Mouse (Mus musculus) ES-Bruce4 (cell line): Measurements from ENCODE around the gene Tldc2. TPM values are rescaled to one million over a fixed set of nuclear protein-coding genes. Genes with fewer than 3 reads are reported as not detected.

ENCODE experiments used
- H3K27ac ChIP-seq: 2 replicates; pipeline ENCODE4 v1.5.1; 2012; ENCODE audit warnings: low read length, inconsistent platforms; ENCODE audit not compliant: insufficient read depth
- H3K27me3 ChIP-seq: 2 replicates; pipeline ENCODE4 v1.6.1; 2012; ENCODE audit warnings: mild to moderate bottlenecking, low read length, inconsistent platforms; ENCODE audit not compliant: control insufficient read depth, poor library complexity, insufficient read depth, severe bottlenecking
- H3K36me3 ChIP-seq: 2 replicates; pipeline ENCODE4 v1.6.1; 2012; ENCODE audit warnings: inconsistent platforms, mild to moderate bottlenecking, low read length, moderate library complexity; ENCODE audit not compliant: control insufficient read depth, poor library complexity, insufficient read depth, severe bottlenecking
- H3K4me1 ChIP-seq: one replicate; pipeline ENCODE4 v1.8.1; 2011; ENCODE audit warnings: low read length; ENCODE audit not compliant: control insufficient read depth, insufficient read depth
- H3K4me3 ChIP-seq: 2 replicates; pipeline ENCODE4 v1.5.1; 2011; ENCODE audit warnings: low read depth, mild to moderate bottlenecking, low read length
- H3K9ac ChIP-seq: 2 replicates; pipeline ENCODE4 v1.6.1; 2012; ENCODE audit warnings: low read depth, mild to moderate bottlenecking, inconsistent platforms; ENCODE audit not compliant: poor library complexity, severe bottlenecking
- H3K9me3 ChIP-seq: replicated peaks from 2 replicates; pipeline ENCODE4 v1.6.1; 2012; ENCODE audit warnings: mild to moderate bottlenecking, low read length, inconsistent platforms; ENCODE audit not compliant: control insufficient read depth, poor library complexity, insufficient read depth, severe bottlenecking
- CTCF ChIP-seq: IDR thresholded peaks from one replicate; pipeline ENCODE4 v1.8.1; 2011; ENCODE audit warnings: low read depth, low read length
- EP300 ChIP-seq: IDR thresholded peaks from 2 replicates; pipeline ENCODE4 v1.6.1; 2011; ENCODE audit warnings: low read depth, low read length; ENCODE audit not compliant: insufficient read depth
- POLR2A ChIP-seq: IDR thresholded peaks from one replicate; pipeline ENCODE4 v1.8.1; 2011; ENCODE audit warnings: low read length; ENCODE audit not compliant: insufficient read depth
- polyA plus RNA-seq: library from polyadenylated mRNA; stranded (reverse); fragments of >200 nt; gene quantifications from 2 replicates; pipeline ENCODE4 v1.2.4, GENCODE M21; 2011; ENCODE audit warnings: low read depth; ENCODE audit not compliant: missing spikeins, insufficient read depth, insufficient read length

Gene Tldc2
- polyA plus RNA-seq, 1 experiment, result not detected

DNA sequence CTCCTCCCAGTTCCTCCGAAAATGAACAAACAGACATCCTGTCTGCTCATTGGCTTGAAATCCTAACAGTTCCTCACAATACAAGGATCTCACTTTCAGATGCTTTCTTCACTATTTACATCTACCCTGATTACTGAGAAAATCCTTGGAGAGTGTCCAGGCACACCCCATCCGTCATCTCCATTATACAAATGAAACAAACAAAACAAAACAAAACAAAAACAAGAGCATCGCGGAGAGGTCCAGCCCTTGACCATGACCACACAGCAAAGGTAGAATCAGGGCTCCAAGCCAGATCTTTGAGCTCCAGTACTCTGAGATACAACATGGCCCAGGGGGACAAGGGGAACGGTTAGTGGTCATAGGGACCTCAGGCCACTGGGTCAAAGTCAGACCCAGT, 12.1 kb upstream of the Tldc2 start:
- no peak overlapping the region for H3K9ac ChIP-seq
- no peak overlapping the region for H3K27ac ChIP-seq
- H3K36me3 ChIP-seq, result no peaks in the 10 kb centered on the region
- H3K4me1 ChIP-seq, result peaks cover 1% of the 10 kb centered on the region
- H3K9me3 ChIP-seq, result no peaks in the 10 kb centered on the region
- TF ChIP-seq POLR2A, result no peak
- TF ChIP-seq CTCF, result no peak
- no peak for TF ChIP-seq EP300
- H3K27me3 ChIP-seq, result peaks cover 3% of the 10 kb centered on the region; the same call in 1 of the 2 replicates
- no peak overlapping the region for H3K4me3 ChIP-seq

DNA sequence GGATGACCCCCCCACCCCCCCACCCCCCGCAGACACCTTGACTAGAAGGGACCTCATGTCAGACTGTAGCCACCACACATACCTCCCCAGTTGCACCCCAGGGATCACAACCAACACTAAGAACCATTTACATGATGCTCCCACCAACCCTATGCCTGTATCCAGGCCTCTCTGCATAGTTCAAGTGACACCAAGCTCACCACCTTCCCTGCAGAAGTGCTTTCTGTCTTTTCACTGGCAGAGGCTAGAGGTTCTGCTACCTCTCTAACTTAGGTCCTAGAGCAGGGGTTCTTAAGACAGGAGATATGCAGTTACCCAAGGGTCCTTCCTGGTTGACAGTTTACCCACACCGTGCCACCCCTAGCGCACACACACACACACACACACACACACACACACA, 11.6 kb upstream of the Tldc2 start:
- no peak overlapping the region for H3K4me3 ChIP-seq
- H3K9me3 ChIP-seq, result no peaks in the 10 kb centered on the region
- H3K9ac ChIP-seq, result no peak overlapping the region
- no peak for TF ChIP-seq CTCF
- TF ChIP-seq EP300, result no peak
- no peak for TF ChIP-seq POLR2A
- H3K36me3 ChIP-seq, result no peaks in the 10 kb centered on the region
- peaks cover 1% of the 10 kb centered on the region for H3K4me1 ChIP-seq
- H3K27me3 ChIP-seq, result peaks cover 3% of the 10 kb centered on the region; the same call in 1 of the 2 replicates
- H3K27ac ChIP-seq, result no peak overlapping the region

GRCm38 (mm10) chr2:157075685-157076084, 11.2 kb upstream of the Tldc2 start:
- Histone ChIP-seq H3K27ac (no peak overlapping the region), H3K4me3 (no peak overlapping the region), H3K27me3 (peaks cover 5% of the 10 kb centered on the region; the same call in 1 of the 2 replicates), H3K36me3 (no peaks in the 10 kb centered on the region), H3K9ac (no peak overlapping the region), H3K9me3 (no peaks in the 10 kb centered on the region), H3K4me1 (peaks cover 1% of the 10 kb centered on the region)
- TF ChIP-seq CTCF, result no peak
- TF ChIP-seq EP300, result no peak
- no peak for TF ChIP-seq POLR2A

DNA sequence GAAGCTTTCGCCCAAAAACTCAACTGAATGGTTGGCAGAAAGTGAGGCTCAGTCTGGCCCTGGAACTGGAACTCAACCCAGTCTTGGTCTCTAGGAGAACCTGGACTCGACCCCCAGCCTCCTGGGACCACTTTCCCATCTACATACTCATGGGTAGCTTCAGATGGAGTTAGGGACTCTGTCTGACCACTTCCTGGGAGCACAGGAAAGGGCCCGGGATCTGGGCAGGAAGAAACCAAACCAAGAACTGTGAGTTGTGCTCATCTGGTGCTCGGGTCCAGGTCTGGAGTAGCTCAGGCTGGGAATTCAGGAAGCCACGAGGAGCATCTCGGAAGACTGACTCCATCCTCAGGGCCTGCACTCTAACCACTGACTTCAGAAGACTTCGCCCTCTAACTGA, 10.3 kb upstream of the Tldc2 start:
- Histone ChIP-seq H3K9ac (no peak overlapping the region), H3K27ac (no peak overlapping the region), H3K4me3 (no peak overlapping the region), H3K4me1 (peaks cover 1% of the 10 kb centered on the region), H3K36me3 (no peaks in the 10 kb centered on the region), H3K9me3 (no peaks in the 10 kb centered on the region), H3K27me3 (peaks cover 5% of the 10 kb centered on the region; the same call in 1 of the 2 replicates)
- TF ChIP-seq EP300 (no peak), POLR2A (no peak), CTCF (no peak)

DNA sequence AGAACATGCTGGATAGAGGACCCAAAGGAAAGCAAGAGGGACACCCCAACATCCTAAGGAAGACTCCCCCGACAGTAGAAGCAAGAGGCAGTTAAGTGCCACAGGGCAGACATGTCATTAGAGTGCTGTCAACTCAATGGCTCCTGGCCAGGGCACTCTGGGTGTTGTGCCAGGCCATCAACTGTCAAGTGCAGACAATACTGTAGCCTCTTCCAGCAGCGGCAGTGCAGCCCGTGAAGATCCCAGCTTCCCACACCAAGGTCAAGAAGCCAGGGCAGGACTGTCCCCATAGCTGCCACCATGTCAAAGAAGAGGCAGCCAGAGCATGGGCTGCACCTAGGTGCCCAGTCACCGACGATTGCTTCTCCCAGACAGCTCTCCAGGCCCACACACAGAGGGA, 9.7 kb upstream of the Tldc2 start:
- Histone ChIP-seq H3K27me3 (peaks cover 5% of the 10 kb centered on the region; the same call in 1 of the 2 replicates), H3K36me3 (no peaks in the 10 kb centered on the region), H3K9me3 (no peaks in the 10 kb centered on the region), H3K4me3 (peak overlapping the region; percentile 88), H3K9ac (no peak overlapping the region), H3K4me1 (peaks cover 1% of the 10 kb centered on the region), H3K27ac (no peak overlapping the region)
- TF ChIP-seq POLR2A, result no peak
- no peak for TF ChIP-seq CTCF
- TF ChIP-seq EP300, result no peak

DNA sequence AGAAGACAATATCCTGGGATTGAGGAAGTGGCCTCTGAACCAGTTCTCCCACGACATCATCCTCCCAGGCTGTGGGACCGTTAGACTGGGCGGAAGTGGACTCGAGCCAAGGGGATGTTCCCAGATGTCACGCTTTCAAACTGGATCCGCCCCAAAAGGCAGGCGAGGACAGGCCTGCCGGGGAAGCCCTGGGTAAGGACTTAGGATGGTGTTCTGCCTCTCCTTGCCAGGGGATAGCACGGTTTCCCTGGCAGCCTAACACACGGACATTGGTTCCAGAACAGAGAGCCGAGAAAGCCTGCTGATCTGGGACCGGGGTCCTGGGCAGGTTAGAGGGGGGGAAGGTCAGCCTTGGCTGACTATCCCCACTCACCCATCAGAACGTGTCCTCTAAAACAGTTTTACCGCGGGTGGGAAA, 9.2 kb upstream of the Tldc2 start:
- H3K9me3 ChIP-seq, result no peaks in the 10 kb centered on the region
- no peaks in the 10 kb centered on the region for H3K36me3 ChIP-seq
- H3K27ac ChIP-seq, result no peak overlapping the region
- H3K4me3 ChIP-seq, result peak overlapping the region; percentile 88
- peaks cover 5% of the 10 kb centered on the region; the same call in 1 of the 2 replicates for H3K27me3 ChIP-seq
- no peaks in the 10 kb centered on the region for H3K4me1 ChIP-seq
- no peak for TF ChIP-seq POLR2A
- no peak for TF ChIP-seq EP300
- TF ChIP-seq CTCF, result no peak
- H3K9ac ChIP-seq, result peak overlapping the region; percentile 85
